Mouse (Mus musculus) hindbrain, embryonic 12.5 days (tissue): Measurements from ENCODE around the gene Uck2. TPM values are rescaled to one million over a fixed set of nuclear protein-coding genes. Genes with fewer than 3 reads are reported as not detected.

Experiments used
- ATAC-seq: fragments of 200-750 bp; cut with Nextera tagmentation; 2 replicates; pipeline ENCODE4 v1.8.0; 2017; ENCODE audit warnings: moderate TSS enrichment; ENCODE audit not compliant: low FRiP score
- H3K27ac ChIP-seq: fragments of 300-500 bp; sonication (generic); 2 replicates; pipeline ENCODE4 v1.5.1; 2016; ENCODE audit warnings: mild to moderate bottlenecking
- H3K27me3 ChIP-seq: fragments of 300-500 bp; sonication (generic); 2 replicates; pipeline ENCODE4 v1.6.1; 2016; ENCODE audit warnings: mild to moderate bottlenecking
- H3K36me3 ChIP-seq: fragments of 300-500 bp; sonication (generic); 2 replicates; pipeline ENCODE4 v1.6.1; 2016; ENCODE audit warnings: mild to moderate bottlenecking
- H3K4me1 ChIP-seq: fragments of 300-500 bp; sonication (generic); 2 replicates; pipeline ENCODE4 v1.6.1; 2016
- H3K4me2 ChIP-seq: fragments of 300-500 bp; sonication (generic); replicated peaks from 2 replicates; pipeline ENCODE4 v1.6.1; 2016; ENCODE audit warnings: mild to moderate bottlenecking
- H3K4me3 ChIP-seq: fragments of 300-500 bp; sonication (generic); 2 replicates; pipeline ENCODE4 v1.5.1; 2016; ENCODE audit warnings: mild to moderate bottlenecking
- H3K9ac ChIP-seq: fragments of 300-500 bp; sonication (generic); 2 replicates; pipeline ENCODE4 v1.6.1; 2016; ENCODE audit warnings: mild to moderate bottlenecking, moderate library complexity
- H3K9me3 ChIP-seq: fragments of 300-500 bp; sonication (generic); replicated peaks from 2 replicates; pipeline ENCODE4 v1.6.1; 2016; ENCODE audit warnings: mild to moderate bottlenecking
- WGBS: fragments of 180-500 bp; shearing (Covaris S2); methylation state at CpG from one replicate; pipeline ENCODE4 v1.1.7; 2016; 5-methylcytosine and 5-hydroxymethylcytosine counted together
- polyA plus RNA-seq: library from polyadenylated mRNA; unstranded; fragments of >200 nt; fragmentation: Nextera tagmentation; extraction: Ambion mirVana; gene quantifications from 2 replicates; pipeline ENCODE4 v1.2.1, GENCODE M21; 2016

The Uck2 gene
- polyA plus RNA-seq, 1 experiment from 2014 or later, result 98.6 TPM

DNA sequence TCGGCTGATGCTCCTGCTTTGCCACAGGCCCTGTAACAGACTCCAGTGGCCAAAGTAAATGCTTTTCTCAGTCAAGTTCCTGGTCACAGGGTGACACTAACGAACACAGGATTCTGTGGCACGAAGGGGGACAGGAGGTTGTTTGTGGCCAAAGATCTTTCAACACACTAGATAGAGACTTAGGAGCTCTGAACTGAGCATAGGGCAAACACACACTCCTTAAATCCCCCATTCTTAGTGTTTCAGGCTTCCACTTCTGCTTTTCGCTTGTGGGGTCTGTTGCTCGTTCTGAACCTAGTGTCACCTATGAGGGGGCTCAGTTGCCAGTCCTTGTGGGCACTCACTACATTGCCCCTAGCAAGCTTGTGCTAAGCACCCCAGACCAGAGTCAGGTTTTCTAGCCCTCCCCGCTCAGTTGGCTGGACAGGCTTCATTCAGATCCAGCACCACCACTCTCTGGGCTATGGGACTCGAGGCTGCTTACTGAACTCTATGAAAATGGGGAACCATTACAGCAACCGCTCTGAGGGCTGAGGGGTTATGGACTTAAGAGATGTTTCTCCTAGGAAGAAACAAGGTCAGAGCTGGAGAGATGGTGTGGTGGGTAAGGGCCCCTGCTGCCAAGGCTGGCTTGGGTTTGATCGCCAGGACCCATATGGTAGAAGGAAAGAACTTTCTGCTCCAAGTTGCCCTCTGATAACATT, 16.6 kb downstream of the Uck2 start:
- H3K36me3 ChIP-seq, result no peaks in the 10 kb centered on the region
- ATAC-seq, result no peak
- H3K4me3 ChIP-seq, result no peak overlapping the region
- no peaks in the 10 kb centered on the region for H3K9me3 ChIP-seq
- H3K27ac ChIP-seq, result no peak overlapping the region
- no peak overlapping the region for H3K9ac ChIP-seq
- H3K4me1 ChIP-seq, result peaks cover 50% of the 10 kb centered on the region
- no peak overlapping the region for H3K4me2 ChIP-seq
- H3K27me3 ChIP-seq, result no peaks in the 10 kb centered on the region
- 87% methylated on average over 9 of the region's 9 CpGs for WGBS

- no peaks in the 10 kb centered on the region for H3K27me3 ChIP-seq
- no peak overlapping the region for H3K27ac ChIP-seq
- no peak for ATAC-seq
- no peak overlapping the region for H3K9ac ChIP-seq
- no peaks in the 10 kb centered on the region for H3K36me3 ChIP-seq
- peaks cover 44% of the 10 kb centered on the region for H3K4me1 ChIP-seq
- no peak overlapping the region for H3K4me2 ChIP-seq
- 91% methylated on average over 3 of the region's 3 CpGs for WGBS
- no peak overlapping the region for H3K4me3 ChIP-seq
- no peaks in the 10 kb centered on the region for H3K9me3 ChIP-seq
Measured at GRCm38 (mm10) chr1:167266720-167267119, 18.4 kb downstream of the Uck2 start.

DNA sequence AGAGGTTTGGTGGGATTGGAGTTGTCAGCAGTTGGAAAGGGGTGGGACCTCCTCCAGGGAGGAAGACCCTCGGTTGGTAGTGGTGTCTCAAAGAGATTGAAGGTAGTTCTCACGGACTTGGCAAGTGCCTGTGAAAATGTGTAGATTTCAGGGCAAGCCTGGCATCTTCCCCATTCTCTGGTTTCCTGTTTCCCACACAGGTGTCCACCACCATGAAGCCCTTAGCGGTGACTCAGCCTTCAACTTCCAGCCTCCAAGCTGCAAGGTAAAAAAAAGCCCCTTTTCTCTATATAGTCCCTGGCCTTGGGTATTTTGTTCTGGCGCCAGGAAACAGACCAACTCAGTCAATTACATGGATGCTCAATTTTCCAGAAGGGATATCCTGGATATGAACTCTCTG, 19.8 kb downstream of the Uck2 start:
- ATAC-seq, result no peak
- 86% methylated on average over 4 of the region's 4 CpGs for WGBS
- Histone ChIP-seq H3K27me3 (no peaks in the 10 kb centered on the region), H3K36me3 (no peaks in the 10 kb centered on the region), H3K9me3 (no peaks in the 10 kb centered on the region), H3K27ac (no peak overlapping the region), H3K4me2 (no peak overlapping the region), H3K9ac (no peak overlapping the region), H3K4me1 (peaks cover 31% of the 10 kb centered on the region), H3K4me3 (no peak overlapping the region)

DNA sequence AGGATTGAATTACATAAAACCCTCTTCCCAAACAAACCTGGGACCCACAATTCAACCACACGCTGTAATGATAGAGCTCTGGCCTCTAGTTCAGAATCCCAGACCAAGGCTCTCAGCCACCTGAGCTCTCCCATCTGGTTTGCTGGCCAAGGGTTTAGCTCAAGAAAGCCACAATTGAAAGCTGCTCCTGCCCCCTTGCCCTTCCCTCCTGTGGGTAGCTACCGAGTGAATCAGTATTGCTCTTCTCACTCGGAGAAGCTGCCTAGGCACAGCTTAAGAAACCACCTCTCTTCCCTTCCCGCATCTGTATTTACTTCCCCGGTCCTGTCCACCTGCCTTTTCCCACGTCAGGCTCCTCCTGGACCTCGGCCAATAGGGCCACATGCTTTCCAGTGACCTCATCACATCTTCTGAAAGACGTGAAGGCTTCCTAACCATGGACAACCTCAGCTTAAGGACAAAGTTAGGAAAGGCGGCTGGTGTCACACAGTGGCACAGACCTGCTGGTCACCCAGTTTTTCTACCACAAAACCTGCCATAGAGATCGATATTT, 22.6 kb downstream of the Uck2 start:
- WGBS, result 67% methylated on average over 10 of the region's 10 CpGs
- no peak for ATAC-seq
- no peaks in the 10 kb centered on the region for H3K36me3 ChIP-seq
- no peak overlapping the region for H3K27ac ChIP-seq
- no peak overlapping the region for H3K4me2 ChIP-seq
- H3K4me1 ChIP-seq, result peaks cover 10% of the 10 kb centered on the region
- no peaks in the 10 kb centered on the region for H3K9me3 ChIP-seq
- no peak overlapping the region for H3K4me3 ChIP-seq
- no peak overlapping the region for H3K9ac ChIP-seq
- H3K27me3 ChIP-seq, result no peaks in the 10 kb centered on the region

GRCm38 (mm10) chr1:167261750-167262149, 23.4 kb downstream of the Uck2 start:
- H3K27ac ChIP-seq, result no peak overlapping the region
- H3K4me3 ChIP-seq, result no peak overlapping the region
- no peak for ATAC-seq
- no peak overlapping the region for H3K4me2 ChIP-seq
- 92% methylated on average over 11 of the region's 11 CpGs for WGBS
- H3K9me3 ChIP-seq, result no peaks in the 10 kb centered on the region
- H3K9ac ChIP-seq, result no peak overlapping the region
- H3K27me3 ChIP-seq, result no peaks in the 10 kb centered on the region
- H3K36me3 ChIP-seq, result no peaks in the 10 kb centered on the region
- peaks cover 11% of the 10 kb centered on the region for H3K4me1 ChIP-seq

GRCm38 (mm10) chr1:167259702-167260101, 25.4 kb downstream of the Uck2 start:
- Histone ChIP-seq H3K4me1 (peaks cover 17% of the 10 kb centered on the region), H3K9ac (no peak overlapping the region), H3K4me2 (no peak overlapping the region), H3K9me3 (no peaks in the 10 kb centered on the region), H3K36me3 (no peaks in the 10 kb centered on the region), H3K4me3 (no peak overlapping the region), H3K27me3 (no peaks in the 10 kb centered on the region), H3K27ac (no peak overlapping the region)
- 75% methylated on average over 10 of the region's 10 CpGs for WGBS
- no peak for ATAC-seq

- H3K36me3 ChIP-seq, result no peaks in the 10 kb centered on the region
- no peak overlapping the region for H3K4me3 ChIP-seq
- 62% methylated on average over 15 of the region's 15 CpGs for WGBS
- peaks cover 13% of the 10 kb centered on the region for H3K4me1 ChIP-seq
- no peak overlapping the region for H3K4me2 ChIP-seq
- ATAC-seq, result peak; percentile 21; the same call in 1 of the 2 replicates
- H3K9ac ChIP-seq, result no peak overlapping the region
- no peak overlapping the region for H3K27ac ChIP-seq
- H3K9me3 ChIP-seq, result no peaks in the 10 kb centered on the region
- no peaks in the 10 kb centered on the region for H3K27me3 ChIP-seq
Measured at GRCm38 (mm10) chr1:167256724-167257302, 28.3 kb downstream of the Uck2 start.

DNA sequence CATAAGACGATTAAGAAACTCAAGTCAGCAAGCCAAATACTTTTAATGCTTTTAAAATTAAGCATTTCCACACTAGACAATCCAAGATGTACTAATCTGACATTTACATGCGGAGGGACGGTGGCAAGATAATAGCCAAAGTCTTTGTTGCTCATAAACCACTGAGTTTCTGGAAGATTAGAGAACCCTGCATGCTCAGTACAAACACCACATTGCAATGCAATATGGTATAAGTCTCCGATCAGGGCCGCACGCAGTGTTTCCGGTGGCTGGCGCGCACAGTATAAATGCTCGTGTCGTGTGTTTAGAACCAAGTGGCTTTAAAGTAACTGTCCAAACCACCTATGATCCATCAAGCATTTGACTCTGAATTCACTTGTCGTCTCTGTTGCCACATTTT, 31.5 kb downstream of the Uck2 start:
- H3K9me3 ChIP-seq, result no peaks in the 10 kb centered on the region
- peaks cover 24% of the 10 kb centered on the region for H3K4me1 ChIP-seq
- no peaks in the 10 kb centered on the region for H3K36me3 ChIP-seq
- no peak overlapping the region for H3K4me2 ChIP-seq
- H3K9ac ChIP-seq, result no peak overlapping the region
- H3K27ac ChIP-seq, result no peak overlapping the region
- ATAC-seq, result no peak
- H3K4me3 ChIP-seq, result no peak overlapping the region
- WGBS, result 95% methylated on average over 12 of the region's 12 CpGs
- no peaks in the 10 kb centered on the region for H3K27me3 ChIP-seq

DNA sequence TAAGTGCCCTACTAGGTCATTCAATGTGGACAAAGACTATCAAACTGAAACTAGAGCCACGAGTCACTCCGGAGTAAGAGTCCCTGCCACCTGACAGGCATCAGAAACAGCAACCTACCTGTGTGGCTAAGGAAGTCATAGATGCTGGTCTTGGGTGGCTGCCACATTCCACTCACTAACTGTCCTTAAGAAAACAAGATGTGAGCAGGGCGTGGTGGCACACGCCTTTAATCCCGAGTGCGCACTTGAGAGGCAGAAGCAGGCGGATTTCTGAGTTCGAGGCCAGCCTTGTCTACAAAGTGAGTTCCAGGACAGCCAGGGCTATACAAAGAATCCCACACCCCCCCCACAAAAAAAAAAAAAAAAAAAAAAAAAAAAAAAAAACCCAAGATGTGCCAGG, 35.2 kb downstream of the Uck2 start:
- Histone ChIP-seq H3K4me3 (no peak overlapping the region), H3K4me1 (peaks cover 32% of the 10 kb centered on the region), H3K27me3 (no peaks in the 10 kb centered on the region), H3K4me2 (no peak overlapping the region), H3K36me3 (no peaks in the 10 kb centered on the region), H3K27ac (peak overlapping the region; percentile 12; the same call in 1 of the 2 replicates), H3K9me3 (no peaks in the 10 kb centered on the region), H3K9ac (no peak overlapping the region)
- ATAC-seq, result no peak
- 92% methylated on average over 8 of the region's 8 CpGs for WGBS

GRCm38 (mm10) chr1:167249252-167249651, 35.9 kb downstream of the Uck2 start:
- no peak for ATAC-seq
- no peaks in the 10 kb centered on the region for H3K9me3 ChIP-seq
- WGBS, result 87% methylated on average over 19 of the region's 19 CpGs
- H3K4me2 ChIP-seq, result no peak overlapping the region
- no peak overlapping the region for H3K9ac ChIP-seq
- H3K27me3 ChIP-seq, result no peaks in the 10 kb centered on the region
- peaks cover 32% of the 10 kb centered on the region for H3K4me1 ChIP-seq
- no peak overlapping the region for H3K4me3 ChIP-seq
- H3K36me3 ChIP-seq, result no peaks in the 10 kb centered on the region
- peak overlapping the region; percentile 12; the same call in 1 of the 2 replicates for H3K27ac ChIP-seq

DNA sequence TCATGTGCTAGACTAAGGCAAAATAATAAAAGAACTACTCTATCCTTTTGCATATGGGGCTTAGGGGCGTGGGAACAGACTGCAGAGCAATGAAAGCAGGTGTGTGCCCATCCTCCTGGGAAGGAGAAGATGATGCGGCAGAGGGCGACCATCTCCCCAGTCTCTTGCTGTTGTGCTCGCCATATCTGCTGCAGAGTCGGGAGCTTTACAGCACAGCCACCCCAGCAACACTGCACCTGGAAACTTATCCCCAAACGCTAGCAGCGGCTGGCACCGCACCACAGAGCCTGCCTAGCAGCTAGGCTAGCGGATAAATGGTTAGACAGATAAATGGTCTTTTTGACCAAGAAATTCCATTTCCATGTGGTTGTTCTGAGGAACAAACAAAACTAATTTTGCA, 37.2 kb downstream of the Uck2 start:
- Histone ChIP-seq H3K36me3 (no peaks in the 10 kb centered on the region), H3K27me3 (no peaks in the 10 kb centered on the region), H3K9ac (no peak overlapping the region), H3K4me3 (no peak overlapping the region), H3K27ac (no peak overlapping the region), H3K4me2 (no peak overlapping the region), H3K4me1 (peaks cover 41% of the 10 kb centered on the region), H3K9me3 (no peaks in the 10 kb centered on the region)
- WGBS, result 88% methylated on average over 9 of the region's 9 CpGs
- no peak for ATAC-seq

DNA sequence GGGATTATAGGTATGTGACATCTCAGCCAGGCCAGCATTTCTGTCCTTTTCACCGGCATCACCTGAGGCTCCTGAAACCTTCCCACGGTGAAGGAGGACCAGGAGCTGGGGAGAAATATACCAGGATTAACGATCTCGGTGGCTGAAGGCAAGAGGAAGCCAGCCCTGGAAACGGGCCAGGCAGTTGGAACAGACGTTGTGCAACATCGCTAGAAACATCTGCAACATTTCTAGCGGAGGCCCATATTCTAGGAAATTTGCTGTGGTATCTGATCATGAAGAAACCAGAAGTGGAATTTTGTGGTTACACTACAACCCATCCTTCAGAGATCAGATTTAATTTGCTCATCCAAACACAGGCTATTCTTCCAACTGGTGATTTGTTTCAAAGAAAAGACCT, 38.1 kb downstream of the Uck2 start:
- no peak overlapping the region for H3K4me3 ChIP-seq
- ATAC-seq, result no peak
- WGBS, result 78% methylated on average over 8 of the region's 8 CpGs
- no peaks in the 10 kb centered on the region for H3K36me3 ChIP-seq
- H3K9me3 ChIP-seq, result no peaks in the 10 kb centered on the region
- no peaks in the 10 kb centered on the region for H3K27me3 ChIP-seq
- H3K4me2 ChIP-seq, result no peak overlapping the region
- peaks cover 50% of the 10 kb centered on the region for H3K4me1 ChIP-seq
- no peak overlapping the region for H3K27ac ChIP-seq
- no peak overlapping the region for H3K9ac ChIP-seq

DNA sequence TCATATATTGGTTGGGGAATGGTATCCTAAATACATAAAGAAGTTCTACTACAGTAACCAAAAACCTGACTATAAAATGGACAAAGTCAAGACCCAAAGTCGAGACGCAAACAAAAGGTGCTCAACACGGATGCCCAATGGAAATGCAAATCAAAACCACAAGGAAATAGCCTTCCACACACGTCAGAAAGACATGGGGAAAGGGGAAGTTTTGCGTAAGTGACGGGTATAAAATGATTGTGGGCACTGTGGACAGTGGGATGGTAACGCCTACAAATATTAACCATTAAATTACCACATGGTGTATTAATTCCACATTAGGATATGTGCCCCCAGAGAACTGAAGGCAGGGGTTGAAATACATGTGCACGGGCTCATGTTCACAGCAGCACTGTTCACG, 38.8 kb downstream of the Uck2 start:
- Histone ChIP-seq H3K36me3 (no peaks in the 10 kb centered on the region), H3K4me1 (peaks cover 57% of the 10 kb centered on the region), H3K9me3 (no peaks in the 10 kb centered on the region), H3K4me3 (no peak overlapping the region), H3K27ac (no peak overlapping the region), H3K9ac (no peak overlapping the region), H3K27me3 (no peaks in the 10 kb centered on the region), H3K4me2 (no peak overlapping the region)
- WGBS, result 79% methylated on average over 9 of the region's 9 CpGs
- no peak for ATAC-seq
